Mouse (Mus musculus): ENCODE measurements at regions not wholly inside any gene's neighbourhood (a gene's known extent, or its start where the extent isn't known, plus 50 kb on each side); places are given as distances from the start of the nearest gene placed in this dataset.

GRCm38 (mm10) chr6:108910330-108910729, 81.9 kb downstream of the Edem1 start:
- ATAC-seq, result no peak
- Histone ChIP-seq H3K36me3 (ENCODE audit: control insufficient read depth, insufficient read depth, low read length) (no peaks in the 10 kb centered on the region), H3K9me3 (ENCODE audit: control insufficient read depth, low read length) (no peaks in the 10 kb centered on the region; the same call in 1 of the 2 replicates), H3K27me3 (replicated peaks; ENCODE audit: control insufficient read depth, insufficient read depth, low read length) (no peaks in the 10 kb centered on the region; the same call in 1 of the 2 replicates), H3K9ac (ENCODE audit: low read depth, low read length) (no peak overlapping the region), H3K4me2 (ENCODE audit: low read length) (no peak overlapping the region), H3K4me1 (ENCODE audit: control insufficient read depth, insufficient read depth, low read depth, low read length) (no peaks in the 10 kb centered on the region), H3K4me3 (ENCODE audit: low read length) (no peak overlapping the region), H3K27ac (ENCODE audit: low read depth, low read length) (no peak overlapping the region)
- WGBS, result 93% methylated on average over 1 of the region's 1 CpGs

DNA sequence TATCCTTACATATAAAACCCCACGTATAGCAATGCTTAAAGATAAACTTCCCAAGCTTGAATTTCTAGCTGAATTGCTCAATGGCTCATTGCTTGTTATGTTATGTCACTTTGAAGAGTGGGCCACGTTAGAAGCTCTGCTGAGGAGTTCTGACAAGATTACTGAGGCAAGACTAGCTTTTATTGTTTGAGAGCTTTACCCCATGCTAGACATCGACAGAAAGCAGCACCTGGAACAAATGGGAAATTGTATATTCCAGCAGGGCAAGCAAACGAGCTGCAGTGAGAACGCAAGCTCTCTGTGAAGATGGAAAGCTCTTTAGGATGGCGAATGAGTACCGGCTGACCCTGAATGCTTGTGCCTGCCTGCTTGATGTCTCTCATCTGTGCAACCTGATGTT, 84.1 kb downstream of the Edem1 start:
- 49% methylated on average over 7 of the region's 7 CpGs for whole genome bisulfite sequencing
- Histone ChIP-seq H3K27ac (ENCODE audit: low read depth, low read length) (no peak overlapping the region), H3K27me3 (replicated peaks; ENCODE audit: control insufficient read depth, insufficient read depth, low read length) (no peaks in the 10 kb centered on the region), H3K4me1 (ENCODE audit: control insufficient read depth, insufficient read depth, low read depth, low read length) (no peaks in the 10 kb centered on the region), H3K4me2 (ENCODE audit: low read length) (no peak overlapping the region), H3K4me3 (ENCODE audit: low read length) (no peak overlapping the region), H3K36me3 (ENCODE audit: control insufficient read depth, insufficient read depth, low read length) (no peaks in the 10 kb centered on the region), H3K9ac (ENCODE audit: low read depth, low read length) (no peak overlapping the region), H3K9me3 (ENCODE audit: control insufficient read depth, low read length) (no peaks in the 10 kb centered on the region; the same call in 1 of the 2 replicates)
- no peak for ATAC-seq

DNA sequence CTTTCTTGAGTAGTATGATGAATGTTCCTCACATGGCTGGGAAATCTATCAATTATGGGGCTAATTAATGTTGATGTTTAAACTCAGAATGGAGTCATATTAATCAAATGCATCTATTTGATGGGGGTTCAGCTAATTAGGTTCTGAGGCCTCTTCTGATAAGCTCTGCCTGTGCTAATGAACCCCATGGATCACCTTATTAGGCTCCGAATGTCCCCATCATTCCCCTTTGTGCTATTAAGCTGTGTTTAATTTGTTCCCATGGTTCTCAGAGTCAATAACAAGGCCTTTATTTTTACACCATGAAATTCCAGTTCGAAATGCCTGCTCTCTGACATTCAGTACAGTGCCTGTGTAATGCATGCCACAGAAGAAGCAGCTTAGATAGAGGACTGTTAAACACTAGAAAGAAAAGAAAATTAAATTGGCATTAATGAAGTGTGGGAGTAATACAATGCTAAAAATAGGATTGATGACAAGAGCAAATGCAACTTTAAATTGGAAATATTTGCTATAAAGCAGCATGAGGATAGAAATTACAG, 91.0 kb downstream of the Edem1 start:
- no peaks in the 10 kb centered on the region for H3K4me1 ChIP-seq (ENCODE audit: control insufficient read depth, insufficient read depth, low read depth, low read length)
- no peaks in the 10 kb centered on the region for H3K36me3 ChIP-seq (ENCODE audit: control insufficient read depth, insufficient read depth, low read length)
- H3K9me3 ChIP-seq (ENCODE audit: control insufficient read depth, low read length), result no peaks in the 10 kb centered on the region
- H3K27ac ChIP-seq (ENCODE audit: low read depth, low read length), result no peak overlapping the region
- no peak overlapping the region for H3K4me2 ChIP-seq (ENCODE audit: low read length)
- no peaks in the 10 kb centered on the region for H3K27me3 ChIP-seq (replicated peaks; ENCODE audit: control insufficient read depth, insufficient read depth, low read length)
- no peak overlapping the region for H3K9ac ChIP-seq (ENCODE audit: low read depth, low read length)
- H3K4me3 ChIP-seq (ENCODE audit: low read length), result no peak overlapping the region
- no peak for ATAC-seq
- 25% methylated on average over 2 of the region's 2 CpGs for WGBS

DNA sequence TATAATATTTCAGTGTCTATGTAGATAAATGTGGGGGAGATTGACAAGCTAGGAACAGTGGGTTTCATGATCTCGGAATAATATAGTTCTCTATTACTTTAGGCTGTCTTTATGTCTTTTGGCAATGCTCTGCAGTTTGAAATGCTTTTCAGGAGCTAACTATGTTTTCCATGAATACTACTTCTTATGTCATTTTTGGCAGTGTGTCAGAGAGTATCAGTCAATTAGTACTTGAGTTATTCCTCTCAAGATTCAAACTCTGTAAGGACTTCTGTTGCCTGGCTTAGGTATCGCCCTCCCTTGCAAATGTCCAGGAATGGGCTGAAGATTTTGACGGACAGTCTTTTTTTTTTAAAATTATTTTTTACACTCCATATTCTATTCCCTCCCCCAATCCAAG, 92.7 kb downstream of the Edem1 start:
- Histone ChIP-seq H3K36me3 (ENCODE audit: control insufficient read depth, insufficient read depth, low read length) (no peaks in the 10 kb centered on the region), H3K9me3 (ENCODE audit: control insufficient read depth, low read length) (no peaks in the 10 kb centered on the region), H3K4me3 (ENCODE audit: low read length) (no peak overlapping the region), H3K27me3 (replicated peaks; ENCODE audit: control insufficient read depth, insufficient read depth, low read length) (no peaks in the 10 kb centered on the region), H3K4me2 (ENCODE audit: low read length) (no peak overlapping the region), H3K4me1 (ENCODE audit: control insufficient read depth, insufficient read depth, low read depth, low read length) (no peaks in the 10 kb centered on the region), H3K9ac (ENCODE audit: low read depth, low read length) (no peak overlapping the region), H3K27ac (ENCODE audit: low read depth, low read length) (no peak overlapping the region)
- no peak for ATAC-seq
- 90% methylated on average over 3 of the region's 3 CpGs for WGBS

DNA sequence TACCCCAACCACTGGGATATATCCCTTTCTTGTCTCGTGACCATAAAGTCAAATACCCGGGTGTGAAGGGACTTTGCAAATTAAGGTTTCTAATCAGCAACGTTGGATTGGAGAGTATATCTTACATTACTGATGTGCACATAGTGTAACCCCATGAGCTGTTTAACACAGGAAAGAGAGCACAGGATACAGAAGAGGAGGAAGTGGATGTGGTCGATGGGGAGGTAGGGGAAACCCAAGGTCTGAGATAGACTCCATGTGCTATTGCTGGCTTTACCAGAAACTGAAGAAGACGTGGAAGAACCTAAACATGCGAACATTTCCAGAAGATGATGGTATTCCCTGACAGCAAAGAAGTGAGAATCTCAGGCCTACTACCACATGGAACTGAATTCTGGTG, 94.1 kb downstream of the Edem1 start:
- Histone ChIP-seq H3K4me1 (ENCODE audit: control insufficient read depth, insufficient read depth, low read depth, low read length) (no peaks in the 10 kb centered on the region), H3K9me3 (ENCODE audit: control insufficient read depth, low read length) (no peaks in the 10 kb centered on the region), H3K27me3 (replicated peaks; ENCODE audit: control insufficient read depth, insufficient read depth, low read length) (no peaks in the 10 kb centered on the region), H3K4me3 (ENCODE audit: low read length) (no peak overlapping the region), H3K9ac (ENCODE audit: low read depth, low read length) (no peak overlapping the region), H3K4me2 (ENCODE audit: low read length) (no peak overlapping the region), H3K36me3 (ENCODE audit: control insufficient read depth, insufficient read depth, low read length) (no peaks in the 10 kb centered on the region), H3K27ac (ENCODE audit: low read depth, low read length) (no peak overlapping the region)
- 88% methylated on average over 6 of the region's 6 CpGs for WGBS
- ATAC-seq, result no peak

GRCm38 (mm10) chr6:108928981-108929380, 100.5 kb downstream of the Edem1 start:
- Histone ChIP-seq H3K9me3 (ENCODE audit: control insufficient read depth, low read length) (no peaks in the 10 kb centered on the region), H3K4me3 (ENCODE audit: low read length) (no peak overlapping the region), H3K4me2 (ENCODE audit: low read length) (no peak overlapping the region), H3K4me1 (ENCODE audit: control insufficient read depth, insufficient read depth, low read depth, low read length) (no peaks in the 10 kb centered on the region), H3K9ac (ENCODE audit: low read depth, low read length) (no peak overlapping the region), H3K27ac (ENCODE audit: low read depth, low read length) (no peak overlapping the region), H3K27me3 (replicated peaks; ENCODE audit: control insufficient read depth, insufficient read depth, low read length) (no peaks in the 10 kb centered on the region), H3K36me3 (ENCODE audit: control insufficient read depth, insufficient read depth, low read length) (no peaks in the 10 kb centered on the region)
- ATAC-seq, result no peak

GRCm38 (mm10) chr6:108938646-108939045, 110.2 kb downstream of the Edem1 start:
- Histone ChIP-seq H3K9me3 (ENCODE audit: control insufficient read depth, low read length) (no peaks in the 10 kb centered on the region), H3K27me3 (replicated peaks; ENCODE audit: control insufficient read depth, insufficient read depth, low read length) (no peaks in the 10 kb centered on the region), H3K4me2 (ENCODE audit: low read length) (no peak overlapping the region), H3K4me1 (ENCODE audit: control insufficient read depth, insufficient read depth, low read depth, low read length) (no peaks in the 10 kb centered on the region), H3K36me3 (ENCODE audit: control insufficient read depth, insufficient read depth, low read length) (no peaks in the 10 kb centered on the region), H3K27ac (ENCODE audit: low read depth, low read length) (no peak overlapping the region), H3K4me3 (ENCODE audit: low read length) (no peak overlapping the region), H3K9ac (ENCODE audit: low read depth, low read length) (no peak overlapping the region)
- no peak for ATAC-seq
- WGBS, result 88% methylated on average over 5 of the region's 5 CpGs

DNA sequence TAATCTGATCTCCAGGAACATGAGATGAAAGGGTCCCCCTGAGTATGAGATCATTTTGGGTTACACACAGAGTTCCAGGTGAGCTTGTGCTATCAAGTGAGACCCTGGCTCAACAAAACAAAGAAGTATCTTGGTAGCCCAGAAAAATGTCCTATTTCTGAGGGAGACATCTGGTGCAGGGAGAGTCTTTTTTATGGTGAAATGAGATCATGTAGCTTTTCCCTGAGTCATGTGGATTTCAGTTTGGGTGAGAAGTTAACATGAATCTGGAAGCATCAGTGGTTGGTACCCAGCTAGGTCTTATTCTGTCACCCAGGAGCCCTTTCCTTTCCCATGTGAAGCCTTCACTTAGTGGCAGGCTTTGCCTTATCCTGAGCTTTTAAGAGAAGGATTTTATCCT, 113.8 kb downstream of the Edem1 start:
- no peaks in the 10 kb centered on the region for H3K36me3 ChIP-seq (ENCODE audit: control insufficient read depth, insufficient read depth, low read length)
- H3K4me2 ChIP-seq (ENCODE audit: low read length), result no peak overlapping the region
- ATAC-seq, result no peak
- H3K9ac ChIP-seq (ENCODE audit: low read depth, low read length), result no peak overlapping the region
- H3K27ac ChIP-seq (ENCODE audit: low read depth, low read length), result no peak overlapping the region
- H3K4me1 ChIP-seq (ENCODE audit: control insufficient read depth, insufficient read depth, low read depth, low read length), result no peaks in the 10 kb centered on the region
- H3K27me3 ChIP-seq (replicated peaks; ENCODE audit: control insufficient read depth, insufficient read depth, low read length), result no peaks in the 10 kb centered on the region
- H3K4me3 ChIP-seq (ENCODE audit: low read length), result no peak overlapping the region
- peaks cover 4% of the 10 kb centered on the region; the same call in 1 of the 2 replicates for H3K9me3 ChIP-seq (ENCODE audit: control insufficient read depth, low read length)

- 87% methylated on average over 6 of the region's 6 CpGs for WGBS
- Histone ChIP-seq H3K27me3 (replicated peaks; ENCODE audit: control insufficient read depth, insufficient read depth, low read length) (no peaks in the 10 kb centered on the region), H3K9ac (ENCODE audit: low read depth, low read length) (no peak overlapping the region), H3K36me3 (ENCODE audit: control insufficient read depth, insufficient read depth, low read length) (no peaks in the 10 kb centered on the region), H3K4me2 (ENCODE audit: low read length) (no peak overlapping the region), H3K4me3 (ENCODE audit: low read length) (no peak overlapping the region), H3K9me3 (ENCODE audit: control insufficient read depth, low read length) (no peaks in the 10 kb centered on the region), H3K4me1 (ENCODE audit: control insufficient read depth, insufficient read depth, low read depth, low read length) (no peaks in the 10 kb centered on the region), H3K27ac (ENCODE audit: low read depth, low read length) (no peak overlapping the region)
- no peak for ATAC-seq
These were observed 123.9 kb downstream of the Edem1 start for GRCm38 (mm10) chr6:108952389-108952788.

DNA sequence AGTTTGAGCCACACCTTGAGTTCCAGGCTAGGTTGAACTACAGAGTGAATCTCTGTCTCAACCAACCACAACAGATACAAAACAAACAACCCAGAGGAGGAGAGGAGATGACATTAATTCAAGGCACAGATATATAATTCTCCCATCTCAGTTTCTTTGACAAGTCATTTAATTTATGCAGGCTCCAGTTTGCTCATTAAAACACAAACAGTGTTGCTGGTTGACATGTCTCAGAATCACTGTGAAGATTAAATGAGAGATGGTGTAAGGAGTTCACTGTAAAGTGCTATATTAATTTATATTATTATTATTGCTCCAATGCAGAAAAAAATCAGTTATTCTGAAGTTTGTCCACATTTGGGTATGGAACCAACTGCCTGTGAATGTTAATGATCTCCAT, 134.4 kb downstream of the Edem1 start:
- Histone ChIP-seq H3K27ac (ENCODE audit: low read depth, low read length) (no peak overlapping the region), H3K9me3 (ENCODE audit: control insufficient read depth, low read length) (no peaks in the 10 kb centered on the region), H3K27me3 (replicated peaks; ENCODE audit: control insufficient read depth, insufficient read depth, low read length) (no peaks in the 10 kb centered on the region), H3K9ac (ENCODE audit: low read depth, low read length) (no peak overlapping the region), H3K36me3 (ENCODE audit: control insufficient read depth, insufficient read depth, low read length) (no peaks in the 10 kb centered on the region), H3K4me3 (ENCODE audit: low read length) (no peak overlapping the region), H3K4me1 (ENCODE audit: control insufficient read depth, insufficient read depth, low read depth, low read length) (no peaks in the 10 kb centered on the region), H3K4me2 (ENCODE audit: low read length) (no peak overlapping the region)
- ATAC-seq, result no peak

Measured in hindbrain, embryonic 16.5 days (tissue).